Mouse (Mus musculus): ENCODE results near the gene Spryd4. TPM values are rescaled to one million over a fixed set of nuclear protein-coding genes. Genes with fewer than 3 reads are reported as not detected.
"Not testable (repeated sequence)": the region's sequence is repeated elsewhere in the genome, so short reads cannot be mapped to it uniquely, and the experiment has no call there.

The Spryd4 gene
- polyA plus RNA-seq, 1 experiment: 0.73 TPM

DNA sequence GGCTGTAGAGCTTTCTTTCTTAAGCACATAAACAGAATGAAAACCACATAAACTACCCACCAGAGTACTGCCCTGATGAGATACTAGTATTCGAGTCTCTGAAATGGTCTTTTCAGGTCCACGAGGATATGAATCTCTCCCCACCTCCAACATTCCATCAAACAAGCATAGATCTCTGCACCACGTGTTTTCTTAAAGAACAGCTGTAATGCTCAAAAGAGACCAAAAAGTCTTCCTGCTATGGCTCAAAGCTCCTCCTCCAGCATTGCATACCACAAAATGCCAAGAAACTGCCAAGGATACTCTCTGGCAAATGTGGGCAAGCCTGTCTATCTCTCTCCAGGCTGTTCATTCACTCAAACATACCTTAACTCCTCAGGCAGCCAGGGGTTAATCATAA lies 36.3 kb downstream of the Spryd4 start:
- Histone ChIP-seq H3K36me3 (replicated peaks; ENCODE audit: low read length) (no peaks in the 10 kb centered on the region), H3K27me3 (replicated peaks) (no peaks in the 10 kb centered on the region), H3K9me3 (no peaks in the 10 kb centered on the region), H3K4me1 (peaks cover 32% of the 10 kb centered on the region), H3K4me3 (replicated peaks) (peak overlapping the region; percentile 92)
- TF ChIP-seq GATA1 (IDR thresholded peaks at IDR 0.05; ENCODE audit: borderline replicate concordance, low read length) (no peak), FLI1 (IDR thresholded peaks at IDR 0.05; ENCODE audit: low read length) (no peak)

DNA sequence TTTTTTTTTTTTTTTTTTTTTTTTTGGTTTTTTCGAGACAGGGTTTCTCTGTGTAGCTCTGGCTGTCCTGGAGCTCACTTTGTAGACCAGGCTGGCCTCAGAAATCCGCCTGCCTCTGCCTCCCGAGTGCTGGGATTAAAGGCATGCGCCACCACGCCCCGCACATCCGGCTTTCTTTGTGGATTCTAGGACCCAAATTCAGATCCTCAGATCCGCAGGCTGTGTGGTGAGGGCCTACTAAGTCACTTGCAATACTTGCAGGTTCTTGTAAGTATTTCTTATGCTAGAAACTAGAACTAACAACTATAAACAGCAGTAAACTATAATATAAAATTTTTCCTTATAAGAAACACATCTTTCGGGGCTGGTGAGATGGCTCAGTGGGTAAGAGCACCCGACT lies 40.3 kb downstream of the Spryd4 start:
- peaks cover 34% of the 10 kb centered on the region for H3K4me1 ChIP-seq
- not testable (repeated sequence) for H3K27me3 ChIP-seq (replicated peaks); H3K9me3 ChIP-seq; H3K4me3 ChIP-seq (replicated peaks); H3K36me3 ChIP-seq (replicated peaks; ENCODE audit: low read length)

DNA sequence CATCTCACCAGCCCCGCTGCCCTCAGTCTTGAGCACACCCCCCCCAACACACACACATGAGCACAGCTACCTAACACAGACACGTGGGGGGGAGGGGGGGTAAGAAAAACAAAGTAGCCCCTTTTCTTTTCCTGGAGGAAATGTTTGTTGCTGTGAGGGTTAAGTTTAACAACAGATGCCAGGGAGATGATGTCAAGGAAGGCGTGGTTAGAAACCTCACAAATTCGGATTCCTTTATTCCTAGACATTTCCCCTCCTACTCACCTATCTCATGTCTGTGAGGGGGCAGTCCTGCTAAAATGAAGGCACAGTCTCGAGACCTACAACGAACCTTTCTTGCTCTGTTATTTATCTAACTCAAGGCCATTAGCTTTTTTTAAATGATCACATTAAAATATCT lies 44.5 kb downstream of the Spryd4 start:
- H3K4me3 ChIP-seq (replicated peaks): no peak overlapping the region
- no peaks in the 10 kb centered on the region for H3K27me3 ChIP-seq (replicated peaks)
- peaks cover 23% of the 10 kb centered on the region for H3K4me1 ChIP-seq
- no peak for TF ChIP-seq FLI1 (IDR thresholded peaks at IDR 0.05; ENCODE audit: low read length)
- TF ChIP-seq GATA1 (IDR thresholded peaks at IDR 0.05; ENCODE audit: borderline replicate concordance, low read length): no peak
- peaks cover 3% of the 10 kb centered on the region for H3K36me3 ChIP-seq (replicated peaks; ENCODE audit: low read length)
- 0 out of 2 replicates have a peak, but pooled peaks cover 3% of the 10 kb centered on the region for H3K9me3 ChIP-seq

DNA sequence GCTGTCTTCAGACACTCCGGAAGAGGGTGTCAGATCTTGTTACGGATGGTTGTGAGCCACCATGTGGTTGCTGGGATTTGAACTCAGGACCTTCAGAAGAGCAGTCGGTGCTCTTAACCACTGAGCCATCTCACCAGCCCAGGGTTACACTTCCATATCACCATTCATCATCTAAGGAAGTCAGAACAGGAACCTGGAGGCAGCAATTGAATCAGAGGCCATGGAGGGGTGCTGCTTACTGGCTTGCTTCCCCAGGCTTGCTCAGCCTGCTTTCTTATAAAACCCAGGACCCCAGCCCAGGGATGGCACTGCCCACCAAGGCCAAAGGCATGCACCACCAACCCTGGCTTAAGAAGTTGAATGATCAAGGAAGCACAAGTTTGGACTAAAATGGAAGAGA lies 45.9 kb downstream of the Spryd4 start:
- not testable (repeated sequence) for H3K9me3 ChIP-seq; H3K36me3 ChIP-seq (replicated peaks; ENCODE audit: low read length); H3K4me3 ChIP-seq (replicated peaks); H3K27me3 ChIP-seq (replicated peaks)
- peaks cover 23% of the 10 kb centered on the region for H3K4me1 ChIP-seq

Other genes starting within 250 kb of the Spryd4 start
- gene Hsd17b6, start 204.2 kb downstream of the Spryd4 start, polyA plus RNA-seq (2012; ENCODE audit: insufficient read depth, low replicate concordance): not detected in 2 replicates
- gene Prim1, start 196.6 kb downstream of the Spryd4 start, polyA plus RNA-seq (2012; ENCODE audit: insufficient read depth, low replicate concordance): 2.6 TPM in 1 of 2 replicates, not detected in the other
- gene Naca, start 176.2 kb downstream of the Spryd4 start, polyA plus RNA-seq (2012; ENCODE audit: insufficient read depth, low replicate concordance): 24.2 and 146 TPM in 2 replicates
- 77.9 and 96.2 TPM in 2 replicates for gene Ptges3, start 152.9 kb downstream of the Spryd4 start, polyA plus RNA-seq (2012; ENCODE audit: insufficient read depth, low replicate concordance)
- gene Atp5b, start 128.5 kb downstream of the Spryd4 start, polyA plus RNA-seq (2012; ENCODE audit: insufficient read depth, low replicate concordance): 796 and 843 TPM in 2 replicates
- 6.9 and 16.7 TPM in 2 replicates for gene Baz2a, start 120.2 kb downstream of the Spryd4 start, polyA plus RNA-seq (2012; ENCODE audit: insufficient read depth, low replicate concordance)
- gene Rbms2, start 31.5 kb downstream of the Spryd4 start, polyA plus RNA-seq (2012; ENCODE audit: insufficient read depth, low replicate concordance): 1.6 and 7.6 TPM in 2 replicates
- 1.8 TPM in 1 of 2 replicates, not detected in the other for gene Gls2, start 17.4 kb downstream of the Spryd4 start, polyA plus RNA-seq (2012; ENCODE audit: insufficient read depth, low replicate concordance)
- not detected in 2 replicates for gene Mip, start 14.0 kb upstream of the Spryd4 start, polyA plus RNA-seq (2012; ENCODE audit: insufficient read depth, low replicate concordance)
- gene Timeless, start 20.3 kb upstream of the Spryd4 start, polyA plus RNA-seq (2012; ENCODE audit: insufficient read depth, low replicate concordance): 2.2 and 8.3 TPM in 2 replicates
- not detected in 2 replicates for gene Apon, start 42.3 kb upstream of the Spryd4 start, polyA plus RNA-seq (2012; ENCODE audit: insufficient read depth, low replicate concordance)
- not detected in 2 replicates for gene Apof, start 56.9 kb upstream of the Spryd4 start, polyA plus RNA-seq (2012; ENCODE audit: insufficient read depth, low replicate concordance)
- 8.1 and 18.2 TPM in 2 replicates for gene Stat2, start 58.8 kb upstream of the Spryd4 start, polyA plus RNA-seq (2012; ENCODE audit: insufficient read depth, low replicate concordance)
- gene Il23a, start 86.9 kb upstream of the Spryd4 start, polyA plus RNA-seq (2012; ENCODE audit: insufficient read depth, low replicate concordance): 0.49 TPM in 1 of 2 replicates, not detected in the other
- gene Pan2, start 91.5 kb upstream of the Spryd4 start, polyA plus RNA-seq (2012; ENCODE audit: insufficient read depth, low replicate concordance): 0.91 and 1.1 TPM in 2 replicates
- gene Cnpy2, start 110.7 kb upstream of the Spryd4 start, polyA plus RNA-seq (2012; ENCODE audit: insufficient read depth, low replicate concordance): 29.0 and 98.4 TPM in 2 replicates
- gene Cs, start 125.9 kb upstream of the Spryd4 start, polyA plus RNA-seq (2012; ENCODE audit: insufficient read depth, low replicate concordance): 2.6 and 12.1 TPM in 2 replicates
- gene Coq10a, start 157.2 kb upstream of the Spryd4 start, polyA plus RNA-seq (2012; ENCODE audit: insufficient read depth, low replicate concordance): 5.0 and 18.0 TPM in 2 replicates
- gene Ankrd52, start 165.3 kb upstream of the Spryd4 start, polyA plus RNA-seq (2012; ENCODE audit: insufficient read depth, low replicate concordance): 18.3 and 19.7 TPM in 2 replicates
- not detected in 2 replicates for gene Slc39a5, start 189.4 kb upstream of the Spryd4 start, polyA plus RNA-seq (2012; ENCODE audit: insufficient read depth, low replicate concordance)
- gene Nabp2, start 199.7 kb upstream of the Spryd4 start, polyA plus RNA-seq (2012; ENCODE audit: insufficient read depth, low replicate concordance): 458 and 1,055 TPM in 2 replicates
- gene Rnf41, start 199.8 kb upstream of the Spryd4 start, polyA plus RNA-seq (2012; ENCODE audit: insufficient read depth, low replicate concordance): 17.0 and 19.5 TPM in 2 replicates
- 86.7 and 138 TPM in 2 replicates for gene Smarcc2, start 247.4 kb upstream of the Spryd4 start, polyA plus RNA-seq (2012; ENCODE audit: insufficient read depth, low replicate concordance)